Mouse (Mus musculus) kidney, postnatal 4 days (tissue): Measurements from ENCODE around the gene Gabbr2.
A peak's percentile ranks its signal among the peaks of the same experiment; 100 is the strongest.

Experiments used
- DNase-seq, 2 experiments: peaks; one replicate each; pipeline ENCODE4 v3.0.0; 2021; ENCODE audit warnings: mixed read lengths in 2 of 2

Gene Gabbr2

DNA sequence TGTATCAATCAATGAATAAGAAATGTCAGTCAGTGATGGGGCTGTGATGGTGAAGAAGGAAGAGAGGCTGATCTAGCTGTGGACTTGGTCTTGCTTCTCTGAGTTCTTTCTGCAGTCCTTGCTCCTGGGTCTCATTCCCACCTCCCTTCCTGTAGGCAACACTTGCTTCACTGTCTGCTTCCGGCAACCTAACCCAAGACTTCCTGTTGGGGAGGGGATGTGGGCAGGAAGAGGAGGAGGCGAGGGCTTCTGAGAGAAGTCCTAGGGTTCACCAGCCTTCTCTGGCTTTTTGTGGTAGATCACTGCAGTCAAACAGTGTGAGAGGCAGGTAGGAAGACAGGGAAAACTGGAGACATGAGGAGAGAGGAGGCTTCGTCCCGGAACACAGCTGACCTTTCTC is 239.4 kb downstream of the Gabbr2 start:
- no peak for DNase-seq

DNA sequence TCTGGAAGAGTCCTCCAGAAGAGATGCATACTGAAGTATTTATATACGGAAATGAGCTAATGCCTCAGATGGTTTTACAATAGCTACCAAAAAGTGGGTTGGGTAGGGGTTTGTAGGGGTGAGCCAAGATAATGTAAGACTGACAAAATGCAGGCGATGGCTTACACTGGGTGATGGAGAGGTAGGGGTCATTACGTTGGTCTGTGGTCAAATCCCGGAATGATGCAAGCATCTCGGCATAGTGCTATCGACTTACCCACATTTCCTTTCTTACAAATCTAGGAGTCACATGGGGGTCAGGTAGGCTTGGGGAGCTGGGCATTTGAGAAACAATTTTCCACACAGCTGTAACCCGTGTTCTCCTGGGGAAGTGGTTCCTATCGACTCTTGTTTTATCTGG is 242.7 kb downstream of the Gabbr2 start:
- no peak for DNase-seq

DNA sequence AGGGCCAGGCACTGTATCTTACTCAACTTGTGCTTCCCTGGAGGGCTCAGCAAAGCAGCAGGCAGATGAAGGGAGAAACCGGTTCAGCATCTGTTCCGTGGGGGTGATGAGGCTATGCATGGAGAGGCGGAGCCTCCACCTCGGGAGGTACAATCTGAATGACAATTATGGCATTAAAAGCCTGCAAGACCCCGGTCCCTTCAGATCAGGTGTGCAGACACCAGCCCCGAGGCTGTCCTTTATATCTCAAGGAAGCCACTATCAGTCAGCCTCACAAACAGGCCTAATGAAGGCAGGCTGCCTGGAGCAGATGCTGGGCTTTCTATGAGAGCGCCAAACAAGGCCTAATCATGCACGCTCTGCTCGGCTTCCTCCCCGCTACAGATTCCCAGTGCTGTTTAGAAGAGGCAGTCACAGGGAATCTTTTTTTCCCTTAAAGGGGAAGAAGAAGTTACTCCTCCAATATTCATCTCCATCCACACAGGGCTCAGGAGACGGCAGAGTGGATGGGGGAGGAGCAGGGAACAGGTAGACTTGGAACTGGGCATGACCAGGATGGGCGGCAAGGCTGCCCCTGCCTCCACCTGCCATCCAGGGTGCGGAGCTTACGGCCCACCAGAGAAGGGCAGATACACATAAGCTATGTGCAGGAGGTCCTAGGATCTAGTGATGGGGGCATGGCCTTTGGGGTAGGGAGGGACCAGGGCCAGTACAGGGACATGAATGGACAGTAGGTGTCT is 244.5 kb downstream of the Gabbr2 start:
- no peak for DNase-seq

DNA sequence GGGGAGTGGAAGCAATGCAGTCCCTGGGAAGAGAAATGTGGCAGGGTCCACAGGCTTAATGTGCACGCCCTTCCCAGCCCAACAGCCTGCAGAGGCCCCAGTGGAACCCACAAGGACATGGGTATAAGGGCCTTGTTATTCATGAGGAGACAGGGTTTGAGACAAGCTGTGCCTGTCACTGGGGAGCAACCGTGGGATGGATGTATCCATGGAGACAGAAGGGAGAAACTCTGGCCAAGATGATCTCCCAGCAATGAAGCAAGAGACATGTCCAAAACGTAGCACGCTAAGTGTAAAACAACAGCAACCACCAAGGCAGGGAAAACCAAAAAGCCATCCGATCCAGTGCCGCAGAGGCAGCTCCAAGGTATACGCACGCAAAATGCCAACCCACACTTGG is 246.1 kb downstream of the Gabbr2 start:
- no peak for DNase-seq

DNA sequence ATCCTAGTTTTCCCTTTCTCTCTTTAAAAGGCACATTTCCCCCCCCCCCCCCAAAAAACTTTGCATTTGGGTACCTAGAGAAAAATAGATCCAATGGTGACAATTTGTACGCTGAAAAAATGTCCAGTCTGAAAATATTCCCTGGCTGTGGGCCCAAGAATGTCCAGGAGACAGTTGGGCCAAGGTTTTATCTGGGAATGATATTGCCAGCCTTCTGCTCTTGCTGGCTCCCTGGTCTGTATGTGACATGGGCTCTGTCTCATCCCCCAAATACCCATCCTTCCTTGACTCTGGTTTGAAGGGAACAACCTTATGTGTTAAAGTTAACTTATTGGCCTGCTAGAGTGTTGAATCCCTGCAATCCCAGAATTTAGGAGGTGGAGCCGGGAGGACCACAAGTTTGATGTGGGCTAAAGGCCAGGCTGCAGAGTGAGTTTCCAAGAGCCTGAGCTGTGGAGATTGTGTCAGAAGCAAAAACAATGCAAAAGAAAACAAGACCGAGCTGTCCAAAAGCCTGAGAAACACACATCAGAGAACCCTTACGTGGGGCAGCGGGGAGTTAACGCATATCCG is 247.0 kb downstream of the Gabbr2 start:
- DNase-seq, result no peak

DNA sequence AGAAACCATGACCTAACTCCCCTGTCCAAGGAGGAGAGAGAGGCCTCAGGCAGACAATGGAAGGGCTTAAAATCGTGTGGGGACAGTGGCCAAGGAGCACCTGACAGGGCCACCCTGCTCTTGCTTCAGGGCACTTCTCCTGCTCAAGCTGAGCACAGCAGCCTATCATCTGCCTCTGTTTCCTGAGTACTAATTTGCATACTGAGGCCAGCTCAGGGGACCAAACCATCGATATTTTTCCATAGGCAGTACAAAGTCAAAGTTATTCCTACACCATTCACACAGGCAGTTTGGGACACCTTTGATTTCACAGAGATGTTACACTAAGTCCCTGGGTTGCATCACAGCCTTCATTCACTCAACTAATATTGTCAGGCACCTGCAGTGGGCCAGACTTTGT is 249.1 kb downstream of the Gabbr2 start:
- no peak for DNase-seq

DNA sequence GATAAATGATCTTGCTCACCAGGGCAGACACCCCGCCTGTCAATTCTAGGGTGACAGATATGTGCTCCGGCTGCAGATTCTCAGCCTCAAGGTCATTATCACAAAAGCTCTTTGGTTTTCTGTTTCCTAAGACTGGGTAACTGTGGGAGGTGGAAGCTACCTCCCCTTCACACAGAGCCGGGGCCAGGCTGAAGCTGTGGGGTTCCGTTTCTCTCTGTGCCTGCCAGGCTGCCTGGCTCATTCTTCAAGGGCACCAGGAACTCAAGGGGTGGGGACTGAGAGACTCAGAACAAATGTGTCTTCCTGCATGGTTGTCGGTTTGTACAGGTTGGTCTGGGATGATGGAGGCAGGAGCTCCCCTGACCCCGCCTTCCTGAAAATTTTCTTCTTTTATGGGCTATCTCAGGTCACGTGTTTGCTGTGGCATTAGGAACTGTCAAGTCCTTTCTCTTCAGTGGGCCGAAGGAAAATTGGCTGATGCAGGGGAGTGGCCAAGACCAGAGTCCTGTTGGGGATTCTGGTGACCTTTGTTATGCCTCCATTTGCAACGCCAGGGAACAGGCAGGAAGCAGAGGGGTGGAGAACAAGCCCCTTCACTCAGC is 254.7 kb downstream of the Gabbr2 start:
- no peak for DNase-seq

DNA sequence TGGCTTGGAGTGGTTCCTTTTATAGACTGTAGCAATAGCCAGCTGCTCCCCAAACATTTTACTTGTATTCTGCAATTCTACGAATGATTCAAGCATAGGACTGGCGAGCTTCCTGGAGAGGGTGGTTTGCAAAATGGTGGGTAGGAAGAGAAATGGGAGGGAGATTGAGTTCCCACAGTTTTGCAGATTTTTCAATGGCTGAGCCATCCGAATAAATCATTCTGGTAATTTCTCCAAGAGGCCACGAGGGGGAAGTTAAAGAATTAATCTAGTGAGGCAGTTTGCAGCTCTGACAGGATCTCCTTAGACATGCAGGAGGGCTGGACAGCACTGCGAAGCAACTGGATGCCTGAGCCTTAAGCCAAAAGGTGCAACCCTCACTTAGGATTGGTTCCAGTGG is 256.8 kb downstream of the Gabbr2 start:
- no peak for DNase-seq

DNA sequence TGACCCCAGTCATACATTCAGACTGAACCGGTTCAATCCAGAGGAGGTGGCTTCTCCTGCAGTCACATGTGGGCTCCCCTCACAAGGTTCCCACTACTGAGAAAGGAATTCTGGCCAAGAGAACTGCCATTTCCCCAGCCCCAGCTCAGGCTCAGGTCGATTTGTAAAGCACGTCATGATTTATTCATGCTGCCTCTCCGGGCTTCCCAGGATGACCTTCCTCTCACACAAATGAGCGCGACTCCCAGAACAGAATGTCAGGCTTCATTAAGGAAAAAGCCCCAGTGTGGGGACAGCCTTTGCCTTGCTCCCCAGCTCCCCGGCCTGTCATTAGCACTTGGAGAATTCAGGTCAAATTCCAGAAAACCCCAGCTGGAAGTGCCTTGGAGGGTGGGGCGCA is 260.1 kb downstream of the Gabbr2 start:
- DNase-seq, result peak in 1 of 2 experiments; percentile 22

DNA sequence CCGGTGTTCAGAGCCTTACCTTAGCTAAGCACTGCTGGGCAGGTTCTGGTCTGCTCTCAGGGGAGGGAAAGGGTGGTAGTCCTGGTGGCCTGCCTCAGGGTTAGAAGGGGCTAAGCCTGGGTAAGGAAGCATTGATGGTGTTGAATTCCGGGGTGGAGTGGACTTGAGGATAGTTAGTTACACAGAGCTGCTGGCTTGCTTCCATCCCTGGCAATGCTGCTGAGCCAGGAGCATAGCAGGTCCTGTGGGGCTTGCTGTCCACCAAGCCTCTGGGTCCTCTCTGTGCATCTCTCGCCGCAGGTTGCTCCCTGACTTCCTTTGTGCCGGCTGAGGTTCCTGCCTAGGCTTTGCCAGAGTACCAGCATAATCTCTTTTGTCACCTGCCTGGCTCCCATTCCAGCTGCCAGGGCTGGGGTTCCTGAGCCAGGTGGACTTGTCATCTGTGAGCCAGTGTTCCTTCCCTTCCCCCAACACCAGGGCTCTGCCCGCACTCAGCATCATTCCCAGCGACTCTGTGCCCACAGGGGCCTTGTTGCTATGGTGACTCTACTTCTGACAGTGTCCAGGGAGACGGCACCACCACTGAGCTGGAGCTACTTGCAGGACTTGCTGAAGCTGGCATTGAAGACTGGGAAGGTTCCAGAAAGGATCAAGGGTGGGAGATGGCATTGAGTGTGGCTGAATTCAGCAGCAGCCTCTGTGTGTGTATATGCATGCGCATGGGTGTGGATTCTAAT is 262.2 kb downstream of the Gabbr2 start:
- DNase-seq, result no peak

DNA sequence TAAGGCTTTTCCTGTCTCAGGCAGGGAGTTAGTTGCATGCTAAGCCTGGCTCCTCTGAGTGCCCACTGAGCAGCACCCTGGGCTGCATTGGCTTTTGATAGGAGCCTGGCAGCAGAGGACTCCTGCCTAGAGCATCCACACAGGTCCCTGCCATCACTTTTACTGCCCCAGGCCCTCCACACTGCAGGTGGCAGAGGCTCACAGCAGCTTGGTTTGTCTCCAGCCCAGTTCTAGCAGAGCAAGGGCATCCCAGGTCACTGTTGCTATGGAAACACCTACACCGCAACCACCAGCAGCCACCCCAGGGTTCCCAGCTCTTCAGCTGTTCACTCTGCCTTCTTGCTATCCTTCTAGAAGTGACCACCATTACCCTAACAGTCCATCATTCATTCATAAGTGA is 263.4 kb downstream of the Gabbr2 start:
- no peak for DNase-seq

DNA sequence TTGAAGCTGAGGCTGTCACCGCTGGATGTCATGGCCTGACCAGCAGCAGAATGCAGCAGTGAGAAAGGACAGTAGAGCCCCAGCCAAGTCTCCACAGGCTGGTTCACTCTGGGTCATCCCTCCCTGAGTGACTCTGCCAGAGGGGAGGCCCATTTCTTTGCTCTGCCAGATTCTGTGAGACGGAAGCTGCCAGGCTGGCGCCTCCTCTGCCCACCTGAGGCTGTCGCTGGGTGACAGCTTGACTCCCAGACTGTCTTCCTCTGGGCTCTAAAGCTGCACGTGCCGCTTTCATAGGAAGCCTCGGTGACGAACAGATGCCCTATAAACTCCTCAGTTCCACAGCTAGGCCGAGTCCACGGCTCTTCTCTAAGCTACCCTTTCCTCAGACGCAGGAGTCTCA is 264.5 kb downstream of the Gabbr2 start:
- DNase-seq, result no peak

DNA sequence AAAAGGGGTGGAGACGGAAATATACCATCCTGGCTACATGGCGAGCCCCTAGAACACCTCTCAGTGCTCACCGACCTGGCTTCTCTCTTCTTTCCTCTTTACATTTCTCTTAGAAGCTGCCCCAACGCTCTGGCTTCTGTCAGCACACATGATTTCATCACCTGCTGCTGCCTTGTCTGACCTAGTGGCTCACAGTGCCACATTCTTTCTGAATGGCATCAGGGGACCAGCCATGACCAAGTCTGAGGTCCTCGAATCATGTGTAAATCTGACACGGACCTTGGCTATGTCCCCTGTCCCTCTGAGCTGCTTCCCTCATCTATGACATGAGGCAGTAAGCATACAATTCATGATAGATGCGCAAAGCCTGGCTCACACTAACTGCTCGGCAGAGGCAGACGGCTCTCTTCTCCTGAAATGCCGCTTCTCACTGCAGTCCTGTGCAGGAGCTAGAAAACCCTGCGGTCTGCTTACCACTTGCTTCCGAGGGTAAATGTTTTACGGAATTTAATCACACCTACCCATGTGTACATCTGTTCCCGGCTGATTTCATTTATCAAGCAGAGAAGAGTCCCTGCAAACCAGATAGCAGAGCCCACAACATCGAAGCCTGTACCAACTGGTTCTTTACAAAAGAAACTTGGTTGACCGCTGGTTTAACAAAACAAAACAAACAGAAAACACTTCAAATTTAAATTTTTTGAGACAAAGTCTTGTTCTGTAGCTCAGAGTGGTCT is 270.7 kb downstream of the Gabbr2 start:
- DNase-seq, result no peak

DNA sequence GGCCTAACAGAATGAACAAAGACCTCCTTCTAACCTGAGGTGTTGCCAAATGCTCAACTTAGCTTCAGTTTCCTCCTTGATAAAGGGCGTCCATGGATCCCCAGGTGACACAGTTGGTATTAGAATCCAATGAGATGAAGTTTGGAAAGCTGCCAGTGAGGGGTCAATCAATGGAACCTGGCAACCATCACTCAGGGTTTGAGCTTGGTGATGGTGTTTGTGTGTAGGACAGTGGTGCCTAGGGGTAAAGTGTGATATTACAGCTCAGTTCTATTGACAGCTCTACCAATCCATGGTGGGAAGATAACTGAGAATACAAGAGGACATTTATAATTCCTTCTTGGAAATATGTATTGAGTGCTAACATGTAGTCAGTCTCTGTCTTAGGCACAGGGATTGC is 271.6 kb downstream of the Gabbr2 start:
- no peak for DNase-seq

DNA sequence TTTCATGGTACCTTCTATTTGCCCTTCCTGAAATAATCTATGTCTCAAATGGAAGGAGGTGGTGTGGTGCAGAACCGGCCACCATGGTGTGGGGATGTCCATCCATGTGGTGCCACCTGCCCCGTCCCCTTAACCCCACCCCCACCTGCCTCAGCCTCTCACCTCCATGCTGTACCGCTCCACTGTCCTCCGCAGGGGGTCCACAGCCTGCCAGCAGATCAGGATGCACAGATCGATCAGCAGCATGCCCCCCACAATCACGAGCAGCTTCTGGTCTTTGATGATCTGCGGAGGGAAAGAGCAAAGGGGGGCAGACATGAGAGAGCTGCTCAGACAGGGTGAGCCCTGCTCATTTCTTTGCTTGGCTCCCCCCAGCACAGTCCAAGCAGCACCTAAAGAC is 273.0 kb downstream of the Gabbr2 start:
- no peak for DNase-seq

DNA sequence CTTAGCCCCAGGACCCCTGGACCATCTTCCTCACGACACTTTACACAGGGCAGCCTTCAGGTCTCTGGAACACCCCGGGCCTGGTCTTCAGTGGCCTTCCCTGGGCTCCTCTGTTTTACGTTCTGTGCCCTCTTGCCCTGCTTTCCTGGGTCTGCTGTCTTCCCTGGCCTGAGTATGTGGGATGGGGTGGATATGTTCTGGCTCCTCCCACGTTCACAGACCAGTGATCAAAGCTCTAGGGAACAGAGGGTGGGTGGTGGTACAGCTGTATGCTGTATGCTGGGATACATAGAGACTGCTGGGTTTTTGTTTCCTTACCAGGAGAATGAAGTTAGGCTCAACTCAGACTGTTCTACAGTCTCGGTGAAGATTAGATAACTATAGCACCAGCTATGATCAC is 274.5 kb downstream of the Gabbr2 start:
- DNase-seq, result peak in 1 of 2 experiments; percentile 20

DNA sequence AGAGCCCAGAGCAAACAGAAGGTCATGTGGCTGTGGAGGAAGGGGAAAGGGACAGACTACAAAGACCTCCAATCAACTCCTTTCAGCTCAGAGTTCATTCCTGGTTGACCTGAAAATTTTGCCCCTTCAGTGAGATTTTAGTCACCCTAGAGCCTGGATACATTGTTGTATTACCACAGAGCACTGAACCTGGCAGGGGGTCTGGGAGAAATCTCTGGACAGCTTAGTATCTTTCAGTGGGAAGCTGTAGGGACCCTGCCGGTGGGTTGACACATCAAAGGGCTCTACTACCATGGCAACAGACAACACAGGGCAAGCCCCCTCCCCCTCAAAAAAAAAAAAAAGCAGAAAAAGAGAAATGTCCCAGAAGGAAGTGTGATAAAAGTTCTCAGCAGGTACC is 275.3 kb downstream of the Gabbr2 start:
- no peak for DNase-seq

DNA sequence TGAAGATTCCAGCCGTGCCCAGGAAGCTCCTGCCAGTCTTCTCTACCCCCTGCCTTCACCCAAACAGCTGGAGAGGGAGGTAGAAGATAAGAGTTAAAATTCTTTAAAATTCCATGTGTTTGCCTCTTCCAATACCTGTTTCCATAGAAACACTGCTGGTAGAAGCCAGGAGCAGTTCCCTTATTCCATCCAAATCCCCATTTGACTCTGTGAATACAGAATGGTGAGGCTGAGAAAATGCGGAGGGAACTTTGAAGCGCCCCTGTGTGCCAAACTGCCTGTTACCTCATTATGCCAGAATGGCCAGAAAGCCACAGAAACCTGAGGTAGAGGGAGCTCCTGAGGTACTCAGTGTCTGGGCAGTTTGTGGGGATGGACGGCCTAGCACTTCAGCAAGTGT is 281.1 kb downstream of the Gabbr2 start:
- no peak for DNase-seq

DNA sequence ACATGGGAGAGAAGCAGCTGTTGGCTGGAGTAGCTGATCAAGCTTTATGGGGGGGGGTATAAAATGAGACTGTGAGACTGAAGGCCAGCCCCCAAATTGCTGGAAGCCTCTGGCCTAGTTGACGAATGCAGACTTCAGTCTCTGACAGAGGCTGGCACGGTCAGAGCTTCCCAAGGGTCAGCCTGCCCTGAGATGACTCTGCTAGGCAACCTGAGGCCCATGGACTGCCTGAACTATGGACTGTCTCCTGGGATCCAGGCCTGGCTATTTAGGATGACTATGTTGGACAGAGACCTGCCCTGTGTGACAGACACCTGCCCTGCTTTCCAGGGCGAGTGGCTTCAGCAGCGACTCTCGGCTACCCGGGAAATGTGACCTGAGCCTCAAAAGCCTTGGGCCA is 281.7 kb downstream of the Gabbr2 start:
- no peak for DNase-seq

DNA sequence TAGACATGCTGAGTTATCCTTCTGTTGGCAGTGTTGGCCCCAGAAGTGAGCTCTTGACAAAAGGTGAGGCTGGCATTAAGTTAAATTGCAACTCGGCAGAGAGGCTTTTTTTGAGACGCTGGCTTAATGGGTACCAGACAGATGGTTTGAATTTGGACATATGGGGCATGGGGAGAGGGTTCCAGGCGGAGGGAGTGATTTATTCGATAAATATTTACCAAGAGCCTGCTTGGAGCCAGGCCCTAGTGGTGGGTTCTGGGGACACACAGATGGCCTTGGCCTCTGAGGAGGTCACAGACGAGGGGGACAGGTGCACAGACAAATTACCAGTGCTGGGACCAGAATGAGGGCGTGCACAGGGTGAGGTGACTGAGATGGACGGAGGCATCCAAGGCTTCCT is 282.2 kb downstream of the Gabbr2 start:
- DNase-seq, result no peak

DNA sequence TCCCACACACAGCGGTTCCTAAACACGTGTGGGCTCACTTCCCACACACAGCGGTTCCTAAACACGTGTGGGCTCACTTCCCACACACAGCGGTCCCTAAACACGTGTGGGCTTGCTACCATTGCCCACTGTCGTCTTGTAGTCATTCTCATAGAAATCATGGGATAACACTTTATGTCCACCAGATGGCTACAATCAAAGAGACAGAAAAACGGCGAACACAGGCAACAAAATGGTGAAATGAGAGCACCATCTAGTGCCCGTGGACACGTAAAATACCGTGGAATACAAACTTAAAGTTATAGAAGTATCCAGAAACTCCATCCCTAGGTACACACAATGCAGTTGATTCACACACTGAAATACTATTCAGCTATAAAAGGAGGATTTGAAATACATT is 285.9 kb downstream of the Gabbr2 start:
- DNase-seq, result no peak

DNA sequence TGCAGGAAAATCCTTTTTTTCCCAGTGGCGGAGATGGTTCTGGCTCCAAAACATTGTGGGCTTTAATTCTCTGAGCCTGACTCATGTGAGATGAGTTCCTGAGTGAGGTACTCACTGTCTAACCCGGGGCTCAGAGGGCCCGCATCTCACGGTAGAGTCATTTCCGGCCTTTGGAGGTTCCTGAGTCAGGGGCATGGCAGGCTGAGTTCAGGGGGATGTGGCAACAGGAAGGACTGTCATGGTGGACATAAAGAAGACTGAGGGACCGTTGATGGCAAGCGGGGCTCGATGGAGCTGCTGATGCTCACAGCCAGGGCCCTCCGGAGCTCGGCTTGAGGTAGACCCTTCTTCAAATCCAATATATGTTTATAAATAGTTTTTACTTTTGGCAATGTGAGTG is 288.5 kb downstream of the Gabbr2 start:
- DNase-seq, result no peak

DNA sequence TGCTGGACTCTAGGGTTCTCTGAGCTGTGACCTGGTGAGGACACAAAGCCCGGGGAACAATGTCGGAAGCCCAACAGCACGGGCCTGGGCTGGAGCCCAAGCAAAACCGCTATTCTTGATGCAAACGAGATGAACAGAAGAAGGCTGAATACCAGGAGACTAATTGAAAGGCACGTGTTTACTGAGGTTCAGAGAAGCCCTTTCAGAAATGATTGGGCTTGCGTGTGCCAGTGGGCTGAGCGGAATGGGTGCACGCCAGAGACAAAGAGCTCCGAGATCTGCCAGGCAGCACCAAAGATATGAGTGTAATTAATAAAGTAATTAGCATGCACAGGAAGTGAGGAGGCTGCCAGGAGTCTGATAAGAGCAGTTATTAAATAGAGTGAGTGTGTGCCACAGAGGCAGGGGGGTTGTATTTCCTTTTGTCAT is 291.4 kb downstream of the Gabbr2 start:
- DNase-seq, result no peak
